Mouse (Mus musculus) MEL (cell line): ENCODE results near the gene Serpina1a. TPM values are rescaled to one million over a fixed set of nuclear protein-coding genes. Genes with fewer than 3 reads are reported as not detected.
"Not testable (repeated sequence)": the region's sequence is repeated elsewhere in the genome, so short reads cannot be mapped to it uniquely, and the experiment has no call there.

ENCODE experiments used
- DNase-seq: peaks from one replicate; pipeline ENCODE4 v3.0.0; 2011; ENCODE audit warnings: low read depth, low spot score
- H3K27ac ChIP-seq: 2 replicates; pipeline ENCODE4 v1.5.1; 2012; ENCODE audit warnings: low read depth, mild to moderate bottlenecking, control low read depth, low read length, moderate library complexity; ENCODE audit not compliant: control insufficient read depth
- H3K27me3 ChIP-seq, 2 experiments: fragments of 150-350 bp in 1 of 2; sonication (generic) in 1 of 2; 2 replicates each; pipeline ENCODE4 v1.6.1; 2012; ENCODE audit warnings: low read length in 2 of 2, mild to moderate bottlenecking in 2 of 2, improper control_type of control experiment in 1 of 2, moderate library complexity in 1 of 2; ENCODE audit not compliant: insufficient read depth in 2 of 2, control insufficient read depth in 1 of 2
- H3K36me3 ChIP-seq, 2 experiments: 2 replicates each; pipeline ENCODE4 v1.6.1; 2012 to 2014; ENCODE audit warnings: low read length in 2 of 2, improper control_type of control experiment in 1 of 2, inconsistent platforms in 1 of 2, mild to moderate bottlenecking in 1 of 2; ENCODE audit not compliant: insufficient read depth in 2 of 2, control insufficient read depth in 1 of 2
- H3K4me1 ChIP-seq, 2 experiments: fragments of 150-350 bp in 1 of 2; sonication (generic) in 1 of 2; 2 replicates each; pipeline ENCODE4 v1.6.1; 2012; ENCODE audit warnings: low read length in 2 of 2, improper control_type of control experiment in 1 of 2, mild to moderate bottlenecking in 1 of 2; ENCODE audit not compliant: insufficient read depth in 2 of 2, control insufficient read depth in 1 of 2
- H3K4me3 ChIP-seq, 2 experiments: fragments of 150-350 bp in 1 of 2; sonication (generic) in 1 of 2; 2 replicates each; pipeline ENCODE4 v1.5.1; 2012; ENCODE audit warnings: low read depth in 2 of 2, low read length in 2 of 2, mild to moderate bottlenecking in 2 of 2, moderate library complexity in 2 of 2, control low read depth in 1 of 2, improper control_type of control experiment in 1 of 2; ENCODE audit not compliant: control insufficient read depth in 1 of 2, insufficient read depth in 1 of 2
- H3K79me2 ChIP-seq: 2 replicates; pipeline ENCODE4 v1.6.1; 2012; ENCODE audit warnings: mild to moderate bottlenecking, low read length, moderate library complexity; ENCODE audit not compliant: control insufficient read depth, poor library complexity, insufficient read depth
- H3K9ac ChIP-seq: 2 replicates; pipeline ENCODE4 v1.6.1; 2012; ENCODE audit warnings: low read depth, mild to moderate bottlenecking, control low read depth, low read length, moderate library complexity; ENCODE audit not compliant: control insufficient read depth, poor library complexity, severe bottlenecking
- H3K9me3 ChIP-seq: fragments of 150-350 bp; sonication (generic); replicated peaks from 2 replicates; pipeline ENCODE4 v1.6.1; 2012; ENCODE audit warnings: mild to moderate bottlenecking, low read length, improper control_type of control experiment, moderate library complexity; ENCODE audit not compliant: insufficient read depth
- ZMIZ1 ChIP-seq: IDR thresholded peaks from 2 replicates; pipeline ENCODE4 v1.6.1; 2012; ENCODE audit warnings: low read depth, mild to moderate bottlenecking, inconsistent platforms, low read length, improper control_type of control experiment, moderate library complexity
- polyA plus RNA-seq, 2 experiments: library from polyadenylated mRNA; stranded (reverse) in 1 of 2; unstranded in 1 of 2; fragments of >175 nt in 1 of 2; fragments of >200 nt in 1 of 2; gene quantifications; 2 replicates each; pipeline versions ENCODE4 v1.2.1 to v1.2.4; 2012; ENCODE audit warnings: low replicate concordance in 2 of 2, low read depth in 1 of 2; ENCODE audit not compliant: insufficient read length in 2 of 2, insufficient read depth in 1 of 2, missing spikeins in 1 of 2
- total RNA-seq: library from RNA; depleted of rRNA; stranded (reverse); fragments of 300-350 nt; gene quantifications from 2 replicates; pipeline ENCODE4 v1.2.3, GENCODE M21; 2012

The Serpina1a gene
- total and polyA plus RNA-seq, 3 experiments = not detected

GRCm38 (mm10) chr12:103860976-103861375, 2.4 kb downstream of the Serpina1a start:
- Histone ChIP-seq H3K9me3 (no peaks in the 10 kb centered on the region), H3K36me3 (no peaks in the 10 kb centered on the region), H3K4me3 (no peak overlapping the region), H3K27ac (no peak overlapping the region), H3K27me3 (no peaks in the 10 kb centered on the region), H3K4me1 (no peaks in the 10 kb centered on the region), H3K9ac (no peak overlapping the region), H3K79me2 (no peaks in the 10 kb centered on the region)
- TF ChIP-seq ZMIZ1 = no peak
- no peak for DNase-seq

GRCm38 (mm10) chr12:103860571-103860970, 2.8 kb downstream of the Serpina1a start:
- H3K36me3 ChIP-seq, H3K27ac ChIP-seq, DNase-seq, H3K27me3 ChIP-seq, H3K4me3 ChIP-seq, H3K79me2 ChIP-seq, H3K4me1 ChIP-seq, H3K9ac ChIP-seq, H3K9me3 ChIP-seq: not testable (repeated sequence)

- not testable (repeated sequence) for H3K9me3 ChIP-seq, H3K79me2 ChIP-seq, H3K27ac ChIP-seq, H3K9ac ChIP-seq, H3K4me1 ChIP-seq, DNase-seq, H3K4me3 ChIP-seq, H3K27me3 ChIP-seq, H3K36me3 ChIP-seq
Measured at GRCm38 (mm10) chr12:103859584-103859983, 3.8 kb downstream of the Serpina1a start.

- not testable (repeated sequence) for H3K9ac ChIP-seq, H3K36me3 ChIP-seq
Measured at GRCm38 (mm10) chr12:103853032-103853431, 10.3 kb downstream of the Serpina1a start.

GRCm38 (mm10) chr12:103830273-103830672, 33.1 kb downstream of the Serpina1a start, which contains the start of gene Serpina1b:
Gene Serpina1b, minus strand, starts transcription at chr12:103830373.
- not testable (repeated sequence) for H3K36me3 ChIP-seq, H3K27me3 ChIP-seq, H3K4me3 ChIP-seq, H3K4me1 ChIP-seq, H3K27ac ChIP-seq, H3K9me3 ChIP-seq, DNase-seq, H3K79me2 ChIP-seq, H3K9ac ChIP-seq

More at GRCm38 (mm10) chr12:103853032-103853431, 10.3 kb downstream of the Serpina1a start:
- H3K27ac ChIP-seq, H3K9me3 ChIP-seq, H3K79me2 ChIP-seq, H3K4me1 ChIP-seq, H3K4me3 ChIP-seq, H3K27me3 ChIP-seq, DNase-seq: not testable (repeated sequence)

GRCm38 (mm10) chr12:103827661-103828372, 35.5 kb downstream of the Serpina1a start:
- not testable (repeated sequence) for H3K4me1 ChIP-seq, H3K36me3 ChIP-seq, H3K9ac ChIP-seq, H3K27me3 ChIP-seq, H3K9me3 ChIP-seq, H3K79me2 ChIP-seq, H3K4me3 ChIP-seq, H3K27ac ChIP-seq, DNase-seq

- not testable (repeated sequence) for H3K36me3 ChIP-seq, H3K4me1 ChIP-seq, H3K9ac ChIP-seq, H3K9me3 ChIP-seq, H3K4me3 ChIP-seq, DNase-seq, H3K27ac ChIP-seq, H3K79me2 ChIP-seq, H3K27me3 ChIP-seq
Measured at GRCm38 (mm10) chr12:103823826-103824225, 39.5 kb downstream of the Serpina1a start.
